Mouse (Mus musculus): ENCODE results near the gene Rfx7.

- TF ChIP-seq CTCF (conservative IDR thresholded peaks at IDR 0.05; ENCODE audit: low read length) (no peak), NANOG (IDR thresholded peaks at IDR 0.05; ENCODE audit: borderline replicate concordance, low read length) (no peak), POU5F1 (IDR thresholded peaks at IDR 0.05; ENCODE audit: borderline replicate concordance, low read length) (no peak)
Observed at GRCm38 (mm10) chr9:72567116-72567515, 35.1 kb downstream of the Rfx7 start.

All from E14TG2a.4 (cell line).